Mouse (Mus musculus): Measurements from ENCODE around the gene Olfr913. TPM values are rescaled to one million over a fixed set of nuclear protein-coding genes. Genes with fewer than 3 reads are reported as not detected.

Gene Olfr913
- polyA plus RNA-seq (2014; fragmentation: Nextera tagmentation; extraction: Ambion mirVana), result not detected in 2 replicates

DNA sequence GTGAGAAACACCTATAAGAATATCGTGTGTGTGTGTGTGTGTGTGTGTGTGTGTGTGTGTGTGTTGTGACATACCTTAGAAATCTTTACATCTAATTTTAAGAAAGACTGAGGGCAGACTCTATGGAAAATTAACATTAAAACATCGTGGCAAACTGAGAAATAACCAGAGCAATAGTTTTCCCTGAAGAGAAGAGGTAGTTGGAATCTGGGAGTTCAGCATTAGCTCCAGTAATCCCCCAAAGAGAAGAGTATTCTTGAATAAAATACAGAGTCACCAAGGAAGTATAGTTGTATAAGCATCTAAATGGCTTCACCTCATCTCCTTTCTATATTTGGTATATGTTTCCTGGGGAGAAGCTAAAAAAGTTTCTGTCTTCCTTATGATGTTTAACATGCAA, at the start of gene Olfr913:
Gene Olfr913 (plus strand): TSS at position 301 of the 400 bp plus-strand sequence.
- no peaks in the 10 kb centered on the region for H3K9me3 ChIP-seq (ENCODE audit: control insufficient read depth, low read depth, low read length)
- WGBS, result 66% methylated on average over 2 of the region's 2 CpGs
- ATAC-seq (ENCODE audit: insufficient number of reproducible peaks, insufficient read depth, low FRiP score, low read depth), result no peak
- H3K4me3 ChIP-seq (ENCODE audit: low read depth, low read length), result no peak within 1 kb of the TSS
- H3K9ac ChIP-seq (replicated peaks; ENCODE audit: low read depth, low read length), result no peak within 1 kb of the TSS
- no peaks in the 10 kb centered on the region for H3K4me1 ChIP-seq (ENCODE audit: control insufficient read depth, insufficient read depth, low read length)
- no peak within 1 kb of the TSS for H3K4me2 ChIP-seq (replicated peaks; ENCODE audit: low read depth, low read length)
- H3K36me3 ChIP-seq (ENCODE audit: control insufficient read depth, insufficient read depth, low read length), result no peaks in the 10 kb centered on the region
- H3K27ac ChIP-seq (ENCODE audit: low read length), result no peak within 1 kb of the TSS
- no peaks in the 10 kb centered on the region for H3K27me3 ChIP-seq (ENCODE audit: control insufficient read depth, insufficient read depth, low read length)

GRCm38 (mm10) chr9:38579878-38580277, 12.7 kb upstream of the Olfr913 start, which contains the start of gene Olfr912:
Gene Olfr912 (plus strand): TSS chr9:38580178.
- Histone ChIP-seq H3K9ac (replicated peaks; ENCODE audit: low read depth, low read length) (no peak within 1 kb of the TSS), H3K4me3 (ENCODE audit: low read depth, low read length) (no peak within 1 kb of the TSS), H3K27ac (ENCODE audit: low read length) (no peak within 1 kb of the TSS), H3K9me3 (ENCODE audit: control insufficient read depth, low read depth, low read length) (no peaks in the 10 kb centered on the region), H3K4me2 (replicated peaks; ENCODE audit: low read depth, low read length) (no peak within 1 kb of the TSS), H3K27me3 (ENCODE audit: control insufficient read depth, insufficient read depth, low read length) (no peaks in the 10 kb centered on the region), H3K36me3 (ENCODE audit: control insufficient read depth, insufficient read depth, low read length) (no peaks in the 10 kb centered on the region), H3K4me1 (ENCODE audit: control insufficient read depth, insufficient read depth, low read length) (no peaks in the 10 kb centered on the region)
- 47% methylated on average over 1 of the region's 1 CpGs for WGBS
- ATAC-seq (ENCODE audit: insufficient number of reproducible peaks, insufficient read depth, low FRiP score, low read depth), result no peak

DNA sequence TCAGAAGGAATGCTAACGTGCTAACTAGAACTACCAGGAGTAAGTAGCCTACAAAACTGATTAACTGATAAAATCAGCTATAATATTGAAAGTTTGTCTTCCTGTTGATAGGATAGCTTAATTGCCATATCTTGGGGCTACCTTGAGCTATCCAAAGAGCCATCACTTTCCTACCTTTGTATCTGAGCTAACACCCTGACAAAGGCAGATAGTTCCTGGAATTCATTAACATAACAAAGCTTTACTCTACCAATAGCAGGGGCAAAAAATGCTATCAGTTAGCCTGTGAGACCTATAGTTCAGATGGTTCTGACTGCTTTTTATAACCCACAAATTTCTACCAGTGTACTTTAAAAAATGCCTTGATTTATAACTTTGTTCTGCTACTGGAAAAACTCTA, 1.5 kb upstream of the Olfr913 start:
- H3K9me3 ChIP-seq (ENCODE audit: control insufficient read depth, low read depth, low read length), result no peaks in the 10 kb centered on the region
- H3K27me3 ChIP-seq (ENCODE audit: control insufficient read depth, insufficient read depth, low read length), result no peaks in the 10 kb centered on the region
- H3K4me1 ChIP-seq (ENCODE audit: control insufficient read depth, insufficient read depth, low read length), result no peaks in the 10 kb centered on the region
- no peak overlapping the region for H3K27ac ChIP-seq (ENCODE audit: low read length)
- no peak overlapping the region for H3K4me3 ChIP-seq (ENCODE audit: low read depth, low read length)
- no peaks in the 10 kb centered on the region for H3K36me3 ChIP-seq (ENCODE audit: control insufficient read depth, insufficient read depth, low read length)
- H3K9ac ChIP-seq (replicated peaks; ENCODE audit: low read depth, low read length), result no peak overlapping the region
- no peak for ATAC-seq (ENCODE audit: insufficient number of reproducible peaks, insufficient read depth, low FRiP score, low read depth)
- 33% methylated on average over 1 of the region's 1 CpGs for WGBS
- H3K4me2 ChIP-seq (replicated peaks; ENCODE audit: low read depth, low read length), result no peak overlapping the region

GRCm38 (mm10) chr9:38604802-38605201, 12.2 kb downstream of the Olfr913 start, which contains the start of gene Olfr914:
Gene Olfr914 (plus strand): TSS chr9:38605102.
- no peak for ATAC-seq (ENCODE audit: insufficient number of reproducible peaks, insufficient read depth, low FRiP score, low read depth)

DNA sequence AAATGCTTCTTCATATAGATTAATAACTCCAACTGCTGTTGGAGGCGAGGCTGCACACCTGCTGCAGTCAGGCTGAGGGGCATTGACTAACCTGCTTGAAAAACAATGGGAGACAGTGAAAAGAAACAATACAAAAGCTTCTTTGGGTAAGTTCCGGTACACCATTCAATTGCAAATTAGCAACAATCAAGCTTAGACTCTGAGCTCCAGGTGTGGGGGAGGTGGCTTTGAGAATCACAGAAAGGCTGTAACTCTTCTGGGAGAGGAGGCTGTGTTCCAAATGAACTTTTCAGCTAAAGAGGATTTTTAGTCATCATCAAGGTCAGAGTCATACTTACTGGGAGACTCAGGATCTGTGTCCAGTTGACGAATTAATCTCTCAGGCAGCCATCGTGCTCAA, 39.8 kb downstream of the Olfr913 start:
- no peaks in the 10 kb centered on the region for H3K27me3 ChIP-seq (ENCODE audit: control insufficient read depth, insufficient read depth, low read length)
- no peaks in the 10 kb centered on the region for H3K4me1 ChIP-seq (ENCODE audit: control insufficient read depth, insufficient read depth, low read length)
- no peak overlapping the region for H3K4me3 ChIP-seq (ENCODE audit: low read depth, low read length)
- no peaks in the 10 kb centered on the region for H3K9me3 ChIP-seq (ENCODE audit: control insufficient read depth, low read depth, low read length)
- no peak for ATAC-seq (ENCODE audit: insufficient number of reproducible peaks, insufficient read depth, low FRiP score, low read depth)
- no peak overlapping the region for H3K4me2 ChIP-seq (replicated peaks; ENCODE audit: low read depth, low read length)
- 81% methylated on average over 4 of the region's 4 CpGs for WGBS
- H3K27ac ChIP-seq (ENCODE audit: low read length), result no peak overlapping the region
- H3K36me3 ChIP-seq (ENCODE audit: control insufficient read depth, insufficient read depth, low read length), result no peaks in the 10 kb centered on the region
- no peak overlapping the region for H3K9ac ChIP-seq (replicated peaks; ENCODE audit: low read depth, low read length)

More at GRCm38 (mm10) chr9:38604802-38605201, 12.2 kb downstream of the Olfr913 start, which contains the start of gene Olfr914:
- Histone ChIP-seq H3K9me3 (ENCODE audit: control insufficient read depth, low read depth, low read length) (no peaks in the 10 kb centered on the region), H3K4me3 (ENCODE audit: low read depth, low read length) (no peak within 1 kb of the TSS), H3K4me2 (replicated peaks; ENCODE audit: low read depth, low read length) (no peak within 1 kb of the TSS), H3K9ac (replicated peaks; ENCODE audit: low read depth, low read length) (no peak within 1 kb of the TSS), H3K4me1 (ENCODE audit: control insufficient read depth, insufficient read depth, low read length) (no peaks in the 10 kb centered on the region), H3K27me3 (ENCODE audit: control insufficient read depth, insufficient read depth, low read length) (no peaks in the 10 kb centered on the region), H3K36me3 (ENCODE audit: control insufficient read depth, insufficient read depth, low read length) (no peaks in the 10 kb centered on the region), H3K27ac (ENCODE audit: low read length) (no peak within 1 kb of the TSS)
- 69% methylated on average over 2 of the region's 2 CpGs for WGBS

Other genes with a start within 250 kb of the Olfr913 start
- gene Olfr898, start 244.3 kb upstream of the Olfr913 start, polyA plus RNA-seq (2014; fragmentation: Nextera tagmentation; extraction: Ambion mirVana), result not detected in 2 replicates
- not detected in 2 replicates for gene Olfr250, start 225.9 kb upstream of the Olfr913 start, polyA plus RNA-seq (2014; fragmentation: Nextera tagmentation; extraction: Ambion mirVana)
- gene Olfr251, start 215.7 kb upstream of the Olfr913 start, polyA plus RNA-seq (2014; fragmentation: Nextera tagmentation; extraction: Ambion mirVana), result not detected in 2 replicates
- not detected in 2 replicates for gene Olfr147, start 191.1 kb upstream of the Olfr913 start, polyA plus RNA-seq (2014; fragmentation: Nextera tagmentation; extraction: Ambion mirVana)
- not detected in 2 replicates for gene Olfr901, start 163.3 kb upstream of the Olfr913 start, polyA plus RNA-seq (2014; fragmentation: Nextera tagmentation; extraction: Ambion mirVana)
- not detected in 2 replicates for gene Olfr902, start 145.1 kb upstream of the Olfr913 start, polyA plus RNA-seq (2014; fragmentation: Nextera tagmentation; extraction: Ambion mirVana)
- not detected in 2 replicates for gene Olfr904, start 129.6 kb upstream of the Olfr913 start, polyA plus RNA-seq (2014; fragmentation: Nextera tagmentation; extraction: Ambion mirVana)
- gene Olfr905, start 121.7 kb upstream of the Olfr913 start, polyA plus RNA-seq (2014; fragmentation: Nextera tagmentation; extraction: Ambion mirVana), result not detected in 2 replicates
- gene Olfr906, start 105.7 kb upstream of the Olfr913 start, polyA plus RNA-seq (2014; fragmentation: Nextera tagmentation; extraction: Ambion mirVana), result not detected in 2 replicates
- not detected in 2 replicates for gene Olfr907, start 97.0 kb upstream of the Olfr913 start, polyA plus RNA-seq (2014; fragmentation: Nextera tagmentation; extraction: Ambion mirVana)
- not detected in 2 replicates for gene Olfr911-ps1, start 71.2 kb upstream of the Olfr913 start, polyA plus RNA-seq (2014; fragmentation: Nextera tagmentation; extraction: Ambion mirVana)
- gene Olfr910, start 54.9 kb upstream of the Olfr913 start, polyA plus RNA-seq (2014; fragmentation: Nextera tagmentation; extraction: Ambion mirVana), result not detected in 2 replicates
- gene Olfr912, start 12.6 kb upstream of the Olfr913 start, polyA plus RNA-seq (2014; fragmentation: Nextera tagmentation; extraction: Ambion mirVana), result not detected in 2 replicates
- gene Olfr914, start 12.3 kb downstream of the Olfr913 start, polyA plus RNA-seq (2014; fragmentation: Nextera tagmentation; extraction: Ambion mirVana), result not detected in 2 replicates
- not detected in 2 replicates for gene Olfr916, start 67.1 kb downstream of the Olfr913 start, polyA plus RNA-seq (2014; fragmentation: Nextera tagmentation; extraction: Ambion mirVana)
- not detected in 2 replicates for gene Olfr917, start 73.1 kb downstream of the Olfr913 start, polyA plus RNA-seq (2014; fragmentation: Nextera tagmentation; extraction: Ambion mirVana)
- gene Olfr918, start 81.8 kb downstream of the Olfr913 start, polyA plus RNA-seq (2014; fragmentation: Nextera tagmentation; extraction: Ambion mirVana), result not detected in 2 replicates
- gene Olfr919, start 110.9 kb downstream of the Olfr913 start, polyA plus RNA-seq (2014; fragmentation: Nextera tagmentation; extraction: Ambion mirVana), result not detected in 2 replicates
- gene Vwa5a, start 125.5 kb downstream of the Olfr913 start, polyA plus RNA-seq (2014; fragmentation: Nextera tagmentation; extraction: Ambion mirVana), result 25.4 and 26.3 TPM in 2 replicates
- 0.08 and 0.17 TPM in 2 replicates for gene Olfr920, start 159.5 kb downstream of the Olfr913 start, polyA plus RNA-seq (2014; fragmentation: Nextera tagmentation; extraction: Ambion mirVana)
- not detected in 2 replicates for gene Olfr921, start 180.3 kb downstream of the Olfr913 start, polyA plus RNA-seq (2014; fragmentation: Nextera tagmentation; extraction: Ambion mirVana)
- gene Olfr922, start 221.9 kb downstream of the Olfr913 start, polyA plus RNA-seq (2014; fragmentation: Nextera tagmentation; extraction: Ambion mirVana), result not detected in 2 replicates
- gene Olfr923, start 233.8 kb downstream of the Olfr913 start, polyA plus RNA-seq (2014; fragmentation: Nextera tagmentation; extraction: Ambion mirVana), result not detected in 2 replicates